ENCODE assay signal across 33 mouse cellular contexts in the genomic region with DNA sequence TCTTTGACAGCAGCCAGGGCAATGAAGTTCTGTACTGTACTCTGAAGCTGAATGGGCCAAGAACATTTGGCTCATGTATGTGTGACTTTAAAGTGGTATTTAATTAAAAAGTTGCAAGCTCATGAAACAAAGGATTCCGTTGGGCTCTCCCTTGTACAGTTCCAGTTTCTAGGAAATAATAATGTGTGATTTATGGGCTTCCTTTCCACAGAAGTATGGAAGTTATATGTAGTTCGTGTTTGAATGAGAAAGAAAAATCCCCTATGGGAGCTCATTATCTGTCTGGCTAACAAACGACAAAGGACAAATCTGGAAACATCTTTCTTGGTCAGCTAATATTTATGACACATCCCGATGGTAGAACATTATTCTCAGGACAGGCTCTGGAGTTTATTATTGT.
"Had no signal": no experiment of that assay in that cellular context is flagged by ENCODE, and none has a peak within 500 bp of the region (broad histone marks: within the 10 kb centered on the region; RNA-seq: fewer than 3 reads in every experiment).

No protein-coding gene starts in this region.

- H3K4me3 ChIP-seq: heart, embryonic 10.5 days; heart, embryonic 12.5 days; heart, embryonic 13.5 days; heart, embryonic 15.5 days; hindbrain, embryonic 10.5 days; hindbrain, embryonic 12.5 days; hindbrain, embryonic 13.5 days; hindbrain, embryonic 15.5 days; intestine, embryonic 15.5 days; kidney, embryonic 15.5 days; layer of hippocampus, adult 2 months had no signal

- H3K4me2 ChIP-seq: heart, embryonic 11.5 days; heart, embryonic 12.5 days; heart, embryonic 13.5 days; heart, embryonic 15.5 days; hindbrain, embryonic 12.5 days; hindbrain, embryonic 13.5 days; hindbrain, embryonic 14.5 days; hindbrain, embryonic 15.5 days; intestine, embryonic 15.5 days; kidney, embryonic 15.5 days had no signal

- H3K27ac ChIP-seq: heart, embryonic 10.5 days; heart, embryonic 13.5 days; heart, embryonic 15.5 days; hindbrain, embryonic 10.5 days; hindbrain, embryonic 12.5 days; hindbrain, embryonic 13.5 days; hindbrain, embryonic 14.5 days; hindbrain, embryonic 15.5 days; hindbrain, postnatal 0 days; intestine, embryonic 15.5 days; kidney, embryonic 15.5 days; layer of hippocampus, adult 2 months had no signal

- H3K4me1 ChIP-seq: heart, embryonic 10.5 days; heart, embryonic 12.5 days; heart, embryonic 13.5 days; heart, embryonic 15.5 days; hindbrain, embryonic 10.5 days; hindbrain, embryonic 12.5 days; hindbrain, embryonic 13.5 days; hindbrain, embryonic 15.5 days; intestine, embryonic 15.5 days; kidney, embryonic 15.5 days had no signal

- ATAC-seq: hindbrain, embryonic 16.5 days; hindbrain, postnatal 0 days; inflammation-experienced regulatory T-cells, adult 6 months; intestine, embryonic 15.5 days; intestine, embryonic 16.5 days; intestine, postnatal 0 days had no signal

- H3K9me3 ChIP-seq: heart, embryonic 10.5 days; heart, embryonic 12.5 days; heart, embryonic 13.5 days; heart, embryonic 15.5 days; hindbrain, embryonic 10.5 days; hindbrain, embryonic 12.5 days; hindbrain, embryonic 13.5 days; hindbrain, embryonic 15.5 days; intestine, embryonic 15.5 days; kidney, embryonic 15.5 days had no signal

- DNase-seq: heart, postnatal 10 days; heart, postnatal 14 days; heart, postnatal 36 days; heart, postnatal 4 days; kidney, adult 18-20 months; kidney, adult 2 months; kidney, adult 8-10 months; kidney, adult 9 months; kidney, postnatal 10 days; kidney, postnatal 14 days; kidney, postnatal 25 days; kidney, postnatal 36 days; kidney, postnatal 4 days; layer of hippocampus, adult 9-11 months; layer of hippocampus, postnatal 36 days had no signal

- H3K36me3 ChIP-seq: heart, embryonic 10.5 days; heart, embryonic 12.5 days; heart, embryonic 13.5 days; heart, embryonic 15.5 days; hindbrain, embryonic 10.5 days; hindbrain, embryonic 12.5 days; hindbrain, embryonic 13.5 days; hindbrain, embryonic 15.5 days; intestine, embryonic 15.5 days; kidney, embryonic 15.5 days had no signal

- H3K9ac ChIP-seq: heart, embryonic 12.5 days; heart, embryonic 13.5 days; heart, embryonic 15.5 days; hindbrain, embryonic 12.5 days; hindbrain, embryonic 13.5 days; hindbrain, embryonic 14.5 days; hindbrain, embryonic 15.5 days; intestine, embryonic 15.5 days; kidney, embryonic 15.5 days had no signal

- H3K27me3 ChIP-seq: heart, embryonic 12.5 days; heart, embryonic 13.5 days; heart, embryonic 15.5 days; hindbrain, embryonic 12.5 days; hindbrain, embryonic 13.5 days; hindbrain, embryonic 15.5 days; intestine, embryonic 15.5 days; kidney, embryonic 15.5 days had no signal
